Mouse (Mus musculus) embryonic facial prominence, embryonic 10.5 days (tissue): Measurements from ENCODE around the gene Gm28372. TPM values are rescaled to one million over a fixed set of nuclear protein-coding genes. Genes with fewer than 3 reads are reported as not detected.
A peak's percentile ranks its signal among the peaks of the same experiment; 100 is the strongest.

Experiments
- DNase-seq: peaks from one replicate; pipeline ENCODE4 v3.0.0-alpha.2; 2017; ENCODE audit warnings: low spot score
- H3K27ac ChIP-seq: fragments of 300-500 bp; sonication (generic); replicated peaks from 2 replicates; pipeline ENCODE4 v1.5.1; 2016; ENCODE audit warnings: mild to moderate bottlenecking
- H3K27me3 ChIP-seq: fragments of 300-500 bp; sonication (generic); replicated peaks from 2 replicates; pipeline ENCODE4 v1.6.1; 2016; ENCODE audit warnings: low read depth, mild to moderate bottlenecking; ENCODE audit not compliant: poor library complexity, severe bottlenecking
- H3K36me3 ChIP-seq: fragments of 300-500 bp; sonication (generic); replicated peaks from 2 replicates; pipeline ENCODE4 v1.6.1; 2016; ENCODE audit warnings: mild to moderate bottlenecking, moderate library complexity
- H3K4me1 ChIP-seq: fragments of 300-500 bp; sonication (generic); 2 replicates; pipeline ENCODE4 v1.6.1; 2016
- H3K4me3 ChIP-seq: fragments of 300-500 bp; sonication (generic); 2 replicates; pipeline ENCODE4 v1.5.1; 2016; ENCODE audit warnings: mild to moderate bottlenecking, moderate library complexity
- H3K9me3 ChIP-seq: fragments of 300-500 bp; sonication (generic); 2 replicates; pipeline ENCODE4 v1.6.1; 2016; ENCODE audit warnings: mild to moderate bottlenecking
- WGBS: fragments of 180-500 bp; shearing (Covaris S2); methylation state at CpG from one replicate; pipeline ENCODE4 v1.1.7; 2016; 5-methylcytosine and 5-hydroxymethylcytosine counted together
- polyA plus RNA-seq: library from polyadenylated mRNA; unstranded; fragments of >200 nt; fragmentation: Nextera tagmentation; extraction: Ambion mirVana; gene quantifications from 2 replicates; pipeline ENCODE4 v1.2.1, GENCODE M21; 2016

Gene Gm28372
- polyA plus RNA-seq, 1 experiment from 2014 or later: not detected

DNA sequence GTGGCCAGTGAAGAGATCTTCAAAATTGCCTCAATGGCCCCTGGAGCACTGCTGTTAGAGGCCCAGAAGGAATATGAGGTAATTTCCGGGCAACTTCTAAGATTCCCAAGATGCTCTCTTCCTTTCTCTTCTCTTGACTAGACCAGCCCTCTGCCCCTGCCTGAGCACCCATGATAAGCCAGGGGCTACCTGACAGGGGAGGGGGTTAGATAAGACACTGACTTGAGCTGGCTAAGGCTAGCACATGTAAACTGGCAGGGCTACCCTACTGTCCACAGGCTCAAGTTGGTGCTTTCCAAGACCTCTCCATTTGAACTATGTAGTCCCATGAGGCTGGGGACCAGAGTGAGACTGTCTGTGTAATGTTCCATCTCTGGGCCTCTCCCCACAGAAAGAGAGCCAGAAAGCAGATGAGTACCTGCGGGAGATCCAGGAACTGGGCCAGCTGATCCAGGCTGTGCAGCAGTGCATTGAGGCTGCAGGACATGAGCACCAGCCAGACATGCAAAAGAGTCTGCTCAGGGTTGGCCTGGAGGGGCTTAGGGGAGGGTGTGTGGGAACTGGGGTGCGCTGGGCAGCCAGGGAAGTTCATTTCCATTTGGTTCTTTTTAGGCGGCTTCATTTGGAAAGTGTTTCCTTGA, 34.9 kb downstream of the Gm28372 start:
- H3K27me3 ChIP-seq: no peaks in the 10 kb centered on the region
- no peaks in the 10 kb centered on the region for H3K9me3 ChIP-seq
- peaks cover 82% of the 10 kb centered on the region for H3K36me3 ChIP-seq
- H3K4me3 ChIP-seq: no peak overlapping the region
- no peak for DNase-seq
- no peak overlapping the region for H3K27ac ChIP-seq
- 95% methylated on average over 4 of the region's 4 CpGs for WGBS
- no peaks in the 10 kb centered on the region for H3K4me1 ChIP-seq

- Histone ChIP-seq H3K36me3 (peaks cover 82% of the 10 kb centered on the region), H3K27me3 (peaks cover under 1% of the 10 kb centered on the region; the same call in 1 of the 2 replicates), H3K27ac (no peak overlapping the region), H3K4me1 (no peaks in the 10 kb centered on the region), H3K9me3 (no peaks in the 10 kb centered on the region), H3K4me3 (no peak overlapping the region)
- WGBS: 88% methylated on average over 10 of the region's 10 CpGs
- DNase-seq: no peak
These were observed 37.1 kb downstream of the Gm28372 start for GRCm38 (mm10) chr2:130442162-130442561.

GRCm38 (mm10) chr2:130448449-130448848, 43.4 kb downstream of the Gm28372 start:
- peaks cover 25% of the 10 kb centered on the region for H3K27me3 ChIP-seq
- H3K27ac ChIP-seq: no peak overlapping the region
- peaks cover 19% of the 10 kb centered on the region for H3K36me3 ChIP-seq
- no peak for DNase-seq
- H3K4me1 ChIP-seq: peaks cover 28% of the 10 kb centered on the region
- H3K9me3 ChIP-seq: no peaks in the 10 kb centered on the region
- no peak overlapping the region for H3K4me3 ChIP-seq

GRCm38 (mm10) chr2:130449021-130449793, 44.2 kb downstream of the Gm28372 start:
- Histone ChIP-seq H3K4me1 (peaks cover 28% of the 10 kb centered on the region), H3K9me3 (no peaks in the 10 kb centered on the region), H3K27ac (no peak overlapping the region), H3K4me3 (peak overlapping the region; percentile 95), H3K27me3 (peaks cover 25% of the 10 kb centered on the region), H3K36me3 (peaks cover 12% of the 10 kb centered on the region)
- peak; percentile 34 for DNase-seq
- 8% methylated on average over 17 of the region's 17 CpGs for WGBS

DNA sequence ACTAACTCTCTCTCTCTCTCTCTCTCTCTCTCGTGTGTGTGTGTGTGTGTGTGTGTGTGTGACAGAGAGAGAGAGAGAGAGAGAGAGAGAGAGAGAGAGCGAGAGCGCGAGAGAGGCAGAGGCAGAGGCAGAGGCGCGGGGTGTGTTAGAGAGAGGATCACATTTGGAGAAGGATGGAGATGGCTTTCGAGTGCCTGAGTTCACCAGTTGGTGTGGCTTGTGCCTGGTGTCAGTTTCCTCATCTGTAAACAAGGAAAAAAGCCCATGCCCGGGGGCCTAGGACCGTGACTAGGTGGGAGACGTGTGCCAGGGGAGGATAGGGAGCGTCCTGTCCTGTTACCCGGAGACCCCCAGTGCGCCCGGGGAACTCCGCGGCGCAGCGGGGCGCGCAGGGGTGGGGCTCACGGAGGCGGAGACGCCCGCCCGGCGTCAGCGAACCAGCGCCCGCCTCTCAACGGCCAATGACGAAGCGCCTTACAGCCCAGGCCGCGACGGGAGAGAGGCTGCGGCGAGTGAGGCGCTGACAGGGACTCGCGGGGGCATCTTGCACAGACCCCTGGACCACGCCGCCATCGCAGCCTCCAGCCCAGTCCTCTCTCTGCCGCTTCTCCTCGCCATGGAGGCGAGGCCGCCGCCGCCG, 44.9 kb downstream of the Gm28372 start, which contains the start of gene Ptpra:
Gene Ptpra, plus strand, starts transcription at position 485 of the 640 bp plus-strand sequence.
- no peaks in the 10 kb centered on the region for H3K9me3 ChIP-seq
- under 1% methylated on average over 50 of the region's 50 CpGs for WGBS
- peaks cover 6% of the 10 kb centered on the region for H3K36me3 ChIP-seq
- peaks cover 25% of the 10 kb centered on the region for H3K27me3 ChIP-seq
- H3K4me1 ChIP-seq: peaks cover 28% of the 10 kb centered on the region
- H3K4me3 ChIP-seq: peak within 1 kb of the TSS; percentile 95
- DNase-seq: peak; percentile 94
- peak within 1 kb of the TSS; percentile 92 for H3K27ac ChIP-seq

- H3K4me1 ChIP-seq: peaks cover 28% of the 10 kb centered on the region
- DNase-seq: no peak
- peaks cover 3% of the 10 kb centered on the region for H3K36me3 ChIP-seq
- under 1% methylated on average over 47 of the region's 47 CpGs for WGBS
- no peaks in the 10 kb centered on the region for H3K9me3 ChIP-seq
- H3K27ac ChIP-seq: peak overlapping the region; percentile 92
- H3K27me3 ChIP-seq: peaks cover 25% of the 10 kb centered on the region
- peak overlapping the region; percentile 95 for H3K4me3 ChIP-seq
These were observed 45.4 kb downstream of the Gm28372 start for GRCm38 (mm10) chr2:130450434-130450796.

DNA sequence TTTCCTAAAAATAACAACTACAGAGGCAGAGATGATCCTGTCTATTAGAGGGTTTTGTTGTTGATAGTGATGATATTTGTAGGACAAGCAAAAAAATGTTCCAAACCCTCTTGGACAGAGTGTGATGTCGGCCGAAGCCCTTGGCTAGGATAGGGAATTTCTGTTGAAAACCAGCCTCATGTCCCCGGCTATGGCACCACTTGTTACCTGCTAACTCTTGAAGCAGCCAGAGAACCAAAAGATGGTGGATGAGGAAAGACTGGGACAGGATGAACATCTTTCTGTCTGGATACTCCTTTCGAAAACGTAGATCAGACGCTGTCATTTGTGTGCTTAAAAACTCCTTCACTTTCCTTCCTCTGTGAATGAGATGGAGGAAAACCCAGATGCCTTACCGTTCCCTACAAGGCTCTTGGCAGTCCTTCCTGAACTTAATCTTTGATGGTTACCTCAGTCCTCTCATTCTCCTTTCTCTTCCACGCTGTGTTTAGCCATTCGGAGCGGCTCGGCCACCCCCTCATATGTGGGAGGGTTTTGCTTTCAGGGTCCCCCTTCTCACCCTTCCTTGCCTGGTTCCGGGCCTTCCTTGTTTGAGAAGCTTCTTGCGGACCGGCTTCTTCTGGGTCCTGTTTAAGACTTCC, 46.2 kb downstream of the Gm28372 start:
- H3K9me3 ChIP-seq: no peaks in the 10 kb centered on the region
- H3K27me3 ChIP-seq: peaks cover 25% of the 10 kb centered on the region
- H3K4me1 ChIP-seq: peaks cover 28% of the 10 kb centered on the region
- WGBS: 74% methylated on average over 14 of the region's 14 CpGs
- no peak for DNase-seq
- H3K4me3 ChIP-seq: peak overlapping the region; percentile 95
- no peak overlapping the region for H3K27ac ChIP-seq
- H3K36me3 ChIP-seq: no peaks in the 10 kb centered on the region

GRCm38 (mm10) chr2:130451727-130452090, 46.7 kb downstream of the Gm28372 start:
- peaks cover 25% of the 10 kb centered on the region for H3K27me3 ChIP-seq
- WGBS: 77% methylated on average over 3 of the region's 3 CpGs
- H3K36me3 ChIP-seq: no peaks in the 10 kb centered on the region
- H3K4me3 ChIP-seq: peak overlapping the region; percentile 95
- no peak for DNase-seq
- no peaks in the 10 kb centered on the region for H3K9me3 ChIP-seq
- peaks cover 28% of the 10 kb centered on the region for H3K4me1 ChIP-seq
- no peak overlapping the region for H3K27ac ChIP-seq

DNA sequence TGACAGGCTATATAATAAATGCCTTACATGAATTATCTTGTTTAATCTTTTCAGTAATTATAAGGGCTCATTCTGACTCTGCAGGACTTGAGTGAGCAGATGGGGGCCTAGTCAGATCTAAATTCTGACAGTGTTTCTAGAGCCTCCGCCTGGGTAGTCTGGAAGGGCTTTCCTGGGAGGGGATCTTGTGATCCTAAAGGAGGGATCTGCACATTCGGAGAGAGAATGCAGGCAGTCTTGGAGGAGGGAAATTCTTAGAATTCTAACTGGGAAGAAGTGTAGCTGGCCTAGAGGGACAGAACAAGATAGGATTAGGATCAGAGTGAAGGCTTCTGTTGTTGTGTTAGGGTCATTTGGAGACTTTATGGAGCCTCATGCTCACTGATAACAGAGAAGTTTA, 47.2 kb downstream of the Gm28372 start:
- Histone ChIP-seq H3K4me1 (peaks cover 28% of the 10 kb centered on the region), H3K4me3 (no peak overlapping the region), H3K27ac (no peak overlapping the region), H3K9me3 (no peaks in the 10 kb centered on the region), H3K27me3 (peaks cover 23% of the 10 kb centered on the region), H3K36me3 (no peaks in the 10 kb centered on the region)
- WGBS: 65% methylated on average over 2 of the region's 2 CpGs
- DNase-seq: no peak

DNA sequence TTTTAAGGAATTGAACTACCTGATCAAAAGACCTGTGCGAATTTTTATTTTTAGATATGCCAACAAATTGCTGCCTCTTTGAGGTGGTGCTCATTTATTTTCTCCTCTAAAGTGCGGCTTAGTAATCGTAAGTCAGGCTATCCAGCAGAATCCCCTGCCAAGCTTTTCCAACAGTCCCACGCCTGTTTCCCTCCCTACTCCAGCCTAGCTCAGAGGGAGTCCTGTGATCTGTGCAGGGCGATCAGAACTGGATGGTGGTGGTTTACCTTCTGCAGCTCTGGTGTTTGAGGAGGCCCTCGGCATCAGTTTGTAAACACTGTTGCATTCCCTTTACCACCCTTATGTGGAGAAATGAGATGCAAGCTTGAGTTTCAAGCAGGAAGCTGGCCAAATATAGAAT, 48.4 kb downstream of the Gm28372 start:
- H3K27me3 ChIP-seq: peaks cover 12% of the 10 kb centered on the region
- peaks cover 28% of the 10 kb centered on the region for H3K4me1 ChIP-seq
- no peak for DNase-seq
- WGBS: 78% methylated on average over 6 of the region's 6 CpGs
- no peak overlapping the region for H3K4me3 ChIP-seq
- no peaks in the 10 kb centered on the region for H3K36me3 ChIP-seq
- no peak overlapping the region for H3K27ac ChIP-seq
- H3K9me3 ChIP-seq: no peaks in the 10 kb centered on the region

GRCm38 (mm10) chr2:130454748-130455370, 49.8 kb downstream of the Gm28372 start:
- Histone ChIP-seq H3K9me3 (no peaks in the 10 kb centered on the region), H3K27me3 (no peaks in the 10 kb centered on the region), H3K36me3 (no peaks in the 10 kb centered on the region), H3K4me1 (peaks cover 20% of the 10 kb centered on the region), H3K4me3 (no peak overlapping the region), H3K27ac (no peak overlapping the region)
- WGBS: 91% methylated on average over 6 of the region's 6 CpGs
- no peak for DNase-seq
